Mouse (Mus musculus): Measurements from ENCODE around the gene Ece2.

Gene Ece2

DNA sequence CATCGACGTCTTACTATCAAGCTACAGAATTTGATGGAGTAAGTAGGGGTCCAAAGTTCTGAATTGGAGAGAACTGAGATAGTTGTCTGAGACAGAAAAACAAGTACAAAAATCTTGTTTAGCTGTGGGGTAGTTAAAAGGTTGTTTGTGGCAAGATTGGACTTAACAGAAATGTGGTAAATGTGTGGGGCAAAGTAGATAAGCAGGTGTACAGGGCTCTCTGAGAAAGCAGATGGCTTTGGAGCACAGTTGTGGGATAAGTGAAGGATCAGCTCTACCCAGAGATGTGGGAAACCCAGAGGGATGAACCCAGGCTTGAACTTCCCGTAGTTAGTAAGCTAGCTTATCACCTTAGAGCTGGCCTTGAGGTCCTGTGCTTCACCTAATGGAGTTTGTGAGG lies 61.1 kb downstream of the Ece2 start:
- ATAC-seq (ENCODE audit: low TSS enrichment) = no peak

DNA sequence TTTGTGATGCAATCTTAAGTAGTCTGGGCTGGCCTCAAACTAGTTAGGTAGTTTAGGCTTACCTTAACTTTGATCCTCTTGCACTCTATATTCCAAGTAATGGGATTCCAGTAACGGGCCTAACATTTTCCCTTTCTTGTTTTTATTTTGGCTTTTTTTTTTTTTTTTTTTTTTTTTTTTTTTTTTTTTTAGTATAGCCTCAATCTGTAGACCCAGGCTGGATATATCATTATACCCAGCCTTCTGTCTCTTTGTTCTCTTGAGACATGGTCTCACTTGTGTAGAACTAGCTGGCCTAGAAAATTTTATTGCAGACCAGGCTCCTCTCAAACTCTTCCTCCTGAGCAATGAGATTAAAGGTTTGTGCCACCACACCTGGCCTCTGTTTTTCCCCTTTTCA lies 62.0 kb downstream of the Ece2 start:
- ATAC-seq (ENCODE audit: low TSS enrichment) = no peak

DNA sequence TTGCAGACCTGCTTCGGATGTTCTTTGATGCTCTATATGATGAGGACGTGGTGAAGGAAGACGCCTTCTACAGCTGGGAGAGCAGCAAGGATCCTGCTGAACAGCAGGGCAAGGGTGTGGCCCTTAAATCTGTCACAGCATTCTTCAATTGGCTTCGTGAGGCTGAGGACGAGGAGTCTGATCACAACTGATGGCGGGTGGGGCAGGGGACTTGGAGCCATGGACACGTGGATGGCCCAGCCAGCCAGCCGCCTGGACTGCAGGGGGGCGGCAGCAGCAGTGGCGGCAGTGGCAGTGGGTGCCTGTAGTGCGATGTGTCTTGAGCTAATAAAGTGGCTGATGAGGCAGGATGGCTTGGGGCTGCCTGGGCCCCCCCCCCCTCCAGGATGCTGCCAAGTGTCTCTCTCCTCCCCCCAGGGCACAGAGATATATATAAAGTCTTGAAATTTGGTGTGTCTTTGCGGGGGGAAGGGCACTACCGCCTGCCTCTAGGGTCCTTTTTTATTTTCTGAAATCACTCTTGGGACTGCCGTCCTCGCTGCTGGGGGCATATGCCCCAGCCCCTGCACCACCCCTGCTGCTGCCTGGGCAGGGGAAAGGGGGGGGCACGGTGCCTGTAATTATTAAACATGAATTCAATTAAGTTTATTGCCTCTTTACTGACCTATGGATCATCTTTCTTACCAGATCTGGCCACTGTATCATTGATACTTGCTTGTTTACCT lies 62.8 kb downstream of the Ece2 start:
- no peak for ATAC-seq (ENCODE audit: low TSS enrichment)

DNA sequence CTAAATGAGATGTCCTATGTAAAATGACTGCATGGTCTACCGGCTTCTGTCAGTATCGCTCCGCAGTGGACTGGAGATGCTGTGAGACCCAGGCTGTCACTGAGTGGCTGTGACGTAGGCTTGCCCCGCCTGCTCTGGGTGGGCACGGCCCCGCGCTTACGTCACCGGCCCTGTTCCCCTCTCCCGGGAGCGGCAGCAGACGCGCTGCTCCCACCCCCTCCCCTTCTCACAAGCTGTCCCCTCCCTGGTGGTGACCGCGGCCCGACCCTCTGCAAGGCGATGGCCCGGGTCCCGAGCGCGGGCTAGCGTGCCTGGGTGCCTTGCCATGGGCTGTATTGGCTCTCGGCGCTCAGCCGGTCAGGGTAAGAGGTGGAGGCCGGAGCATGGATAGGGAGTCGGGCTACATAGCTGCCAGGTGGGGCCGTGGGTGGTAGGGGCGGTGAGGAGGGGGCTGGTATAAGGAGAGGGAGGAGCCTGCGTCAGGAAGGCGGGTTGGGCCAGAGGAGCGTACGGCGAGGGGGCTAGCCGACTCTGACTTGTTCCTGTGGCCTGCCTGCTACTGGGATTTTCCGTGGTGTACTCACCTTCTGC lies 63.6 kb downstream of the Ece2 start, which contains the start of gene Fam131a:
TSS of gene Fam131a (plus strand) at position 131 of the 591 bp plus-strand sequence.
- ATAC-seq (ENCODE audit: low TSS enrichment) = peak; percentile 79

DNA sequence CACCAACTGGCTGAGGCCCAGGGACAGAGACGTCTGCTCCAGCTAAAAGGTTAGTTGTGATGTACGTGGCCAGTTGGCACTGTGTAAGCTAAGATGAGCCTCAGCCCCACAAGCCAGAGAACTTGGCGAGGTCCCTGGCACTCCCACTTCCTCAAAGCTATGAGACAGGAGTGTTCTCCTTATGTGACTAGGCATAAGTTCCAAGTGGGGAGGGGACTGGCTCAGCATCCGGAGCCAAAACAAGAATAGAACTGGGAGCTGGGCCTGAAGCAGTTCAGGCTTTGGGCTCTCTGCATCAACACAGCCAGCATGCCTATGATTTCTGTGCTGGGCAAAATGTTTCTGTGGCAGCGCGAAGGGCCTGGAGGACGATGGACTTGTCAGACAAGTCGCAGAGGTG lies 65.2 kb downstream of the Ece2 start:
- ATAC-seq (ENCODE audit: low TSS enrichment) = peak; percentile 62

DNA sequence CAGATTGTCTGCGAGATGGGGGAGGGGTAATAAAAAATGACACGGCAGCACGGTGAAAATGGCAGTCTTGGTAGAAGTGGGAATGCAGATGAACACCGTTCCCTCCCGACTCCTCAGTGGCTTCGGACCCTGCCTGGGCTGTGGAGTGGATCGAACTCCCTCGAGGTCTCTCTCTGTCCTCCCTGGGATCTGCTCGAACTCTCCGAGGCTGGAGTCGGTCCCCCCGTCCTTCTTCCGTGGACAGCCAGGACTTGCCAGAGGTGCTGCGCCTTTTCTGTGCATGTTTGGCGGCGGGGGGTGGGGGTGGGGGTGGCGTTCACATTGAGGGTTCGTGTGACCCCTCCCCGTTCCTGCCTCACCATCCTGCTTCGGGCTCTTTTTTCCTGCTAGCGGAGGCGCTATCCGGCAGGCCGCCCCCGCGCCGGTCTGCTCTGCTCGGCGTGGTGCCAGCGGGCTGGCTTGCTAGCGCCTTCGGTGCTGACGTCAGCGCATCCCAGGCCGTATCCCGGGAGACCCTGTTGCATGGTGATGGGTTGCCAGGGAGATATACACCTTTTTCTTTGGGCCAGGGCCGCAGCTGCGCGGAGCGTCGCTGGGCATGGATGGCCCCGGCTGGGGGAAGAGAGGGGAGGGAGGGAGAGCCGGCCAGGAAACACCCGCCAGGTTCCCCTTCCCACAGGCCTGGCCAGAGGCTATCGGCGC lies 66.1 kb downstream of the Ece2 start:
- ATAC-seq (ENCODE audit: low TSS enrichment) = peak; percentile 59

All from frontal cortex, adult (tissue).